Mouse (Mus musculus) kidney, embryonic 14.5 days (tissue): Measurements from ENCODE around the gene Glmp. TPM values are rescaled to one million over a fixed set of nuclear protein-coding genes. Genes with fewer than 3 reads are reported as not detected.

Experiments used
- ATAC-seq: fragments of 200-750 bp; cut with Nextera tagmentation; 2 replicates; pipeline ENCODE4 v1.8.0; 2017; ENCODE audit warnings: moderate number of reproducible peaks, mild to moderate bottlenecking, moderate TSS enrichment, moderate library complexity; ENCODE audit not compliant: low FRiP score, low TSS enrichment
- H3K27ac ChIP-seq: fragments of 300-500 bp; sonication (generic); 2 replicates; pipeline ENCODE4 v1.5.1; 2014; ENCODE audit warnings: low read depth, mild to moderate bottlenecking, low read length, moderate library complexity, mixed read lengths
- H3K27me3 ChIP-seq: fragments of 300-500 bp; sonication (generic); 2 replicates; pipeline ENCODE4 v1.6.1; 2014; ENCODE audit warnings: mild to moderate bottlenecking, low read length; ENCODE audit not compliant: control insufficient read depth, insufficient read depth
- H3K36me3 ChIP-seq: fragments of 300-500 bp; sonication (generic); 2 replicates; pipeline ENCODE4 v1.6.1; 2014; ENCODE audit warnings: low read length, mixed read lengths; ENCODE audit not compliant: control insufficient read depth, insufficient read depth
- H3K4me1 ChIP-seq: fragments of 300-500 bp; sonication (generic); 2 replicates; pipeline ENCODE4 v1.6.1; 2014; ENCODE audit warnings: low read length, mixed read lengths; ENCODE audit not compliant: control insufficient read depth, insufficient read depth
- H3K4me2 ChIP-seq: fragments of 300-500 bp; sonication (generic); replicated peaks from 2 replicates; pipeline ENCODE4 v1.6.1; 2014; ENCODE audit warnings: low read depth, mild to moderate bottlenecking, low read length
- H3K4me3 ChIP-seq: fragments of 300-500 bp; sonication (generic); 2 replicates; pipeline ENCODE4 v1.5.1; 2014; ENCODE audit warnings: mild to moderate bottlenecking, low read length
- H3K9ac ChIP-seq: fragments of 300-500 bp; sonication (generic); 2 replicates; pipeline ENCODE4 v1.6.1; 2014; ENCODE audit warnings: low read depth, mild to moderate bottlenecking, low read length, moderate library complexity
- H3K9me3 ChIP-seq: fragments of 300-500 bp; sonication (generic); 2 replicates; pipeline ENCODE4 v1.6.1; 2016; ENCODE audit warnings: low read length; ENCODE audit not compliant: control insufficient read depth
- WGBS: fragments of 180-500 bp; shearing (Covaris S2); extraction: QIAGEN DNeasy Blood & Tissue Kit; methylation state at CpG from one replicate; pipeline ENCODE4 v1.1.7; 2014; 5-methylcytosine and 5-hydroxymethylcytosine counted together
- polyA plus RNA-seq: library from polyadenylated mRNA; unstranded; fragments of >200 nt; fragmentation: Nextera tagmentation; extraction: Ambion mirVana; gene quantifications from 2 replicates; pipeline ENCODE4 v1.2.1, GENCODE M21; 2014

Glmp gene
- polyA plus RNA-seq, 1 experiment from 2014 or later = 138 TPM

GRCm38 (mm10) chr3:88352907-88353306 lies 28.1 kb downstream of the Glmp start:
- no peak for ATAC-seq
- WGBS = 98% methylated on average over 9 of the region's 9 CpGs

GRCm38 (mm10) chr3:88354396-88355165 lies 29.8 kb downstream of the Glmp start:
- no peak overlapping the region for H3K27ac ChIP-seq

More at GRCm38 (mm10) chr3:88352907-88353306, 28.1 kb downstream of the Glmp start:
- H3K27me3 ChIP-seq = no peaks in the 10 kb centered on the region
- H3K4me3 ChIP-seq = no peak overlapping the region
- no peak overlapping the region for H3K9ac ChIP-seq
- H3K36me3 ChIP-seq = peaks cover 98% of the 10 kb centered on the region
- no peaks in the 10 kb centered on the region for H3K9me3 ChIP-seq
- H3K4me1 ChIP-seq = no peaks in the 10 kb centered on the region
- H3K27ac ChIP-seq = no peak overlapping the region
- no peak overlapping the region for H3K4me2 ChIP-seq

DNA sequence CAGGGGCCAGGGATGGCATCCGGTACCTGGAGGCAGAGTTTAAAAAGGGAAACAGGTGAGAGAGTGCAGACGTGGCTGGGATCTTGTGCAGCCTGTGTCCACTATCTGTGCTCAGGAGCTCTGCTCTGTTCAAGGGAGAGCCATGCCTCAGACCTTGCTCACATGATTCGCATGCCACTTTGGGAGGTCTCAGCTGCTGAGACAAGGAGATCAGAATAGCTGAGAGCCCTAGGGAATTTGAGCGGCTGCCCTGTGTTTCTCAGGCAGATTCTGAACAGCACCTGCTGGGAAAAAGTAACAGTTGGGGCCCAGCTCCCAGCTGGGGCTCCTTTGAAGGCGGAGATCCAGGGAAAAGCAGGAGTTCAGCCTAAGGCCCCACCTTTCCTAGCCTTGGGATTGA lies 34.8 kb downstream of the Glmp start:
- ATAC-seq = no peak
- H3K27me3 ChIP-seq = no peaks in the 10 kb centered on the region; the same call in 1 of the 2 replicates
- no peaks in the 10 kb centered on the region for H3K4me1 ChIP-seq
- no peaks in the 10 kb centered on the region for H3K9me3 ChIP-seq
- no peak overlapping the region for H3K4me3 ChIP-seq
- no peak overlapping the region for H3K4me2 ChIP-seq
- H3K9ac ChIP-seq = no peak overlapping the region
- H3K36me3 ChIP-seq = peaks cover 78% of the 10 kb centered on the region
- 79% methylated on average over 5 of the region's 5 CpGs for WGBS
- H3K27ac ChIP-seq = no peak overlapping the region

More at GRCm38 (mm10) chr3:88354396-88355165, 29.8 kb downstream of the Glmp start:
- 93% methylated on average over 8 of the region's 8 CpGs for WGBS
- no peaks in the 10 kb centered on the region for H3K9me3 ChIP-seq
- ATAC-seq = no peak
- peaks cover 98% of the 10 kb centered on the region for H3K36me3 ChIP-seq
- H3K9ac ChIP-seq = no peak overlapping the region
- H3K4me1 ChIP-seq = no peaks in the 10 kb centered on the region
- H3K4me2 ChIP-seq = no peak overlapping the region
- H3K4me3 ChIP-seq = no peak overlapping the region
- no peaks in the 10 kb centered on the region for H3K27me3 ChIP-seq

- WGBS = 71% methylated on average over 3 of the region's 3 CpGs
- no peak overlapping the region for H3K27ac ChIP-seq
- H3K9me3 ChIP-seq = no peaks in the 10 kb centered on the region
- peaks cover 4% of the 10 kb centered on the region; the same call in 1 of the 2 replicates for H3K4me1 ChIP-seq
- ATAC-seq = no peak
- H3K4me3 ChIP-seq = no peak overlapping the region
- no peak overlapping the region for H3K9ac ChIP-seq
- no peak overlapping the region for H3K4me2 ChIP-seq
- H3K27me3 ChIP-seq = peaks cover 3% of the 10 kb centered on the region; the same call in 1 of the 2 replicates
- H3K36me3 ChIP-seq = peaks cover 74% of the 10 kb centered on the region
Observed at GRCm38 (mm10) chr3:88359989-88360388, 35.2 kb downstream of the Glmp start.

GRCm38 (mm10) chr3:88361096-88361495 lies 36.3 kb downstream of the Glmp start:
- ATAC-seq = no peak
- Histone ChIP-seq H3K9ac (no peak overlapping the region), H3K27me3 (peaks cover 12% of the 10 kb centered on the region), H3K27ac (no peak overlapping the region), H3K36me3 (peaks cover 63% of the 10 kb centered on the region), H3K4me3 (no peak overlapping the region), H3K4me1 (peaks cover 4% of the 10 kb centered on the region; the same call in 1 of the 2 replicates), H3K9me3 (no peaks in the 10 kb centered on the region), H3K4me2 (no peak overlapping the region)
- 67% methylated on average over 6 of the region's 6 CpGs for WGBS

GRCm38 (mm10) chr3:88361612-88362313 lies 36.9 kb downstream of the Glmp start:
- WGBS = 82% methylated on average over 2 of the region's 2 CpGs
- H3K4me3 ChIP-seq = no peak overlapping the region
- H3K27me3 ChIP-seq = peaks cover 13% of the 10 kb centered on the region
- H3K27ac ChIP-seq = no peak overlapping the region
- ATAC-seq = no peak
- peaks cover 4% of the 10 kb centered on the region; the same call in 1 of the 2 replicates for H3K4me1 ChIP-seq
- peaks cover 57% of the 10 kb centered on the region for H3K36me3 ChIP-seq
- no peak overlapping the region for H3K9ac ChIP-seq
- no peaks in the 10 kb centered on the region for H3K9me3 ChIP-seq
- H3K4me2 ChIP-seq = no peak overlapping the region

DNA sequence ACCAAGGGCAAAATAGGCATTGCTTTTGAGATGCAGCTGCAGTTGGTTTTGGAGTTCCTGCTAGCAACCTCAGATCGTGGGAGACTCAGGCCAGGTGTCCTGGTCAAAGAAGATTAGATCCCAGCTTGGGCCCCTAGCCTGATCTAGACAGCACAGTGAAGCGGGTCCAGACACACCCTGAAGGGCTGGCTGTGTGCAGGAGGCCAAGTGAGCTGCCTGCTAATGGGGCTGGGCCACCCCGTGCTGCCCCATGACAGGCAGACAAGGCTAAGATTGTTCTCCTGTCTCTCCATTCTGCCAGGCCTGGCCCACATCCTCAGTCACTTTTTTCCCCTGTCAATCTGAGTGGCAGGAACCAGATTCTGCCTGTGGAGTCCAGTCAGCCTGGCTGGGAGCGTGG lies 38.9 kb downstream of the Glmp start:
- Histone ChIP-seq H3K9ac (no peak overlapping the region), H3K27me3 (peaks cover 13% of the 10 kb centered on the region), H3K9me3 (no peaks in the 10 kb centered on the region), H3K36me3 (peaks cover 38% of the 10 kb centered on the region), H3K4me3 (no peak overlapping the region), H3K4me1 (peaks cover 4% of the 10 kb centered on the region; the same call in 1 of the 2 replicates), H3K4me2 (no peak overlapping the region), H3K27ac (no peak overlapping the region)
- no peak for ATAC-seq
- WGBS = 58% methylated on average over 4 of the region's 4 CpGs

DNA sequence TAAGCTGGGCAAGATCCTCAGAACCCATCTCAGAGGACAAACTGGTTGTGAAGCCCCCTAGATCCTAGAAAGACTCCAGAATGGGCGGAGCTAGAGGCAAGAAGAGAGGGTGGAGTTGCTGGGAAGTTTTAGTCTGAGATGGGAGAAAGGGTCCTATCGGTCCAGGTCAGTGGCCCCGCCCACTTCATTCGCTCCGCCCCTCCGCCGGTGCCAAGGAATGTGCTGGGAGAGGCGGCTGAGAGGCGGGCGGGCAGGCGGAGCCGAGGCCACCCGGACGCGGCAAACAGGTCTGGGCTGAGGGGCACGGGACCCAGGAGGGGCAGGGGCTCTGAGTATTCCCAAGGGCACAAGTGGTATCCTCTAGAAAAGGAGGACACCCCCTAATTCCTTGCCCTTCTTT lies 39.5 kb downstream of the Glmp start, which contains the start of gene Paqr6:
TSS of gene Paqr6 (plus strand) at position 248 of the 400 bp plus-strand sequence.
- peak within 1 kb of the TSS; percentile 9 for H3K4me2 ChIP-seq
- H3K4me3 ChIP-seq = peak within 1 kb of the TSS; percentile 0; the same call in 1 of the 2 replicates
- H3K9me3 ChIP-seq = no peaks in the 10 kb centered on the region
- H3K4me1 ChIP-seq = peaks cover 4% of the 10 kb centered on the region; the same call in 1 of the 2 replicates
- WGBS = 1% methylated on average over 16 of the region's 16 CpGs
- H3K9ac ChIP-seq = peak within 1 kb of the TSS; percentile 28; the same call in 1 of the 2 replicates
- peak; percentile 36; the same call in 1 of the 2 replicates for ATAC-seq
- peaks cover 13% of the 10 kb centered on the region for H3K27me3 ChIP-seq
- no peak within 1 kb of the TSS for H3K27ac ChIP-seq
- H3K36me3 ChIP-seq = peaks cover 31% of the 10 kb centered on the region
